Mouse (Mus musculus) adrenal gland, adult 18-20 months (tissue): ENCODE data around the gene Ptch2. TPM values are rescaled to one million over a fixed set of nuclear protein-coding genes. Genes with fewer than 3 reads are reported as not detected.

Experiments used
- DNase-seq, 2 experiments: peaks; one replicate each; pipeline ENCODE4 v3.0.0; 2021 to 2022; ENCODE audit warnings: low spot score in 2 of 2
- long read RNA-seq, 2 experiments: library from polyadenylated mRNA; stranded (forward); transcript quantifications; one replicate each; pipeline ENCODE4 v2.0.0; 2021
- total RNA-seq, 2 experiments: library from RNA; stranded (reverse); gene quantifications; 1 replicate in 1 of 2; 2 replicates in 1 of 2; pipeline ENCODE4 v1.2.3; 2021

Ptch2 gene
- 1 to 10 TPM; 2.2 to 2.6 TPM for total RNA-seq
- long read RNA-seq, experiment 1, full-length matches to known transcripts = 1 of 2 reads
- long read RNA-seq, experiment 1, partial matches to known transcripts = 0 of 2 reads
- long read RNA-seq, experiment 1, other reads (novel, unspliced or antisense) = 1 of 2 reads
- long read RNA-seq, experiment 2 = 0 reads

DNA sequence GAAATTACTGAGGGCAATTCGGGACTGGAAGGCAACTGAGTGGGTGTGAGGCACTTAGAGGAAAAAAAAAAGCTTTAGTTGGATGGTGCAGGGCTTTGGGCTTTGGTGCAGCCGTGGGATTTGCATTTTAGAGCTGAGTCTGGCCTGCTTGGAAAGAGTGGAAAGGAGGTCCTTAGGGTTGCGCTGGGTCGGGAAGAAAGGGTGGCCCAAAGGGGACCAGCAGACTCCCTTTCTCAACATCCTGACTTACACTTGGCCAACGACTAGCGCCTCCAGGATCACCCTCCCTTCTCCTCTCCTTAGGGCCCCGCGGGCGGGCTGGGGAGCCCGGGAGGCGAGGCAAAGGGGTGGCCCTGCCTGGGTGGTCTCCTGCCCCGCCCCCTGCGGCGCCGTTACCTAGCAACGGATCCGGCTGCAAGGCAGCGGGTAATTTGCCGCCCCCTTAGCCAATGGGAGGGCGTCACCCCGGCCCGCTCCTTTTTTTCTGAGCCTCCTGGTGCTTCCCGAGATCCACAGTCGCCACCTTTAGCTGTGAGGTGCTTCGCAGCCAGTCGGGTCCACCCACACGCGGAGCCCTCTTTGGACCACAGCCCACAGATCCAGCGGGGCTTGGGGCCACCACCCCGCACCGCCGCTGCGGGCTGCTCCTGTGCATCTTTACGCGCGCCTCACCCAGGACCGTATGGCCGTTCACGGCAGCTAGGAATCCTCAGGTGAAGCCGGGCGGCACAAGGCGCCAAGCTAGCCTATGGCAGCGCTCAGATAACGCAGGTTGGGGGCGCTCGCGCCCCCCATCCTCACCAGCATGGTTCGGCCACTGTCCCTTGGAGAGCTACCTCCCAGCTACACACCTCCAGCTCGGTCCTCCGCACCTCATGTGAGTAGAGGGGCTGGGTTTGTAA lies at the start of gene Ptch2:
Ptch2 (plus strand) TSS at position 525 of the 902 bp plus-strand sequence.
- DNase-seq = peak; percentile 55 to 57

DNA sequence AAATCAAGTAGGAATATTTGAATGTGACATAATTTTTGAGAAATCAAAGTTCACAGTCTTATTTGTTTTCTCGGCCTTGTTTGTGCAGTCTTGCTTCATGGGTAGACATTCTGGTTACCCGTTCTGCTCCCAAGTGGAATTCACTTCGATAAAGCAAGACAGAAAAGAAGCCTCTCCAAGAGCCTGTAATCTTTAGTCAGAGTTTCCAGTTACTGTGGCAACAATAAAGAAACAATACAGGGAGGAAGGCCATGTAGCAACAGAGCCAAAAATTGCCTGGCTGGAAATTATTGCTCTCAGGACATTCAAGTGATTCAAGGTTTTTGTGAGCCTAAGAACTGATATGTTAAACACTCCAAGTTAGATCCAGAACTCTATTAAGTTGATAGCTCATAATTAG lies 47.0 kb upstream of the Ptch2 start:
- DNase-seq = no peak

DNA sequence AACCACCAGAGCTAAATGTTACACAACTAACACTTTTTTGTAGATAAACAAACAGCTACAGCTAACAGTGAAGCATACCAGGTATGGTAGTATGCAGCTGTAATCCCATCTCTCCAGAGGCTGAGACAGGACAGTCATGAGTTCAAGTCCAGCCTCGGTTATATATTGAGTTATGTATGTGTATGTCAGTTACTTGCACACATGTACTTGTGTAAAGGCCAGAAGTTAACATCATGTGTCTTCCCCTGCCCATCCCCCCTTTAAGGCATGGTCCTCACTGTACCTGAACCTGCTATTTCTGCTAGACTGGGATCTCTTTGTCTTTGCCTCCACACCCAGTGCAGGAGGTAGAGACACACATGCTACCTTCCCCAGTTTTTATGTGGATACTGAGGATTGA lies 46.4 kb upstream of the Ptch2 start:
- no peak for DNase-seq

DNA sequence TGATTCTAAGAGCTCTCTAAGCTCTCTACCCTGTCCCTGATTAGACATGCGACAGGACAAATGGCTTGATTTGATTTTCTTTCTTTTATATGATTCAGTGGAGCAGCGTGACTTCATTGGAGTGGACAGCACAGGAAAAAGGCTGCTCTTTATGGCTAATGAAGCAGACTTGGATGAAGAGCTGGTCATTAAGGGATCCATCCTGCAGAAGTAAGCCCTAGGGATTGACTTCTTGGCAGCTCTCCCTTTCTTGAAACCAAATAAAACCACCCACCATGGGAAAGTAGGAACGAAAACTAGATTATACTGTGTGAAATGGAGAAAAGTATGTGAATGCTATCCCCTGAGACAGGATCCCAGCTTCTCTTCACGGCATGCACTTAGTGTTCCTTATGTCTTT lies 43.2 kb upstream of the Ptch2 start:
- DNase-seq = no peak

DNA sequence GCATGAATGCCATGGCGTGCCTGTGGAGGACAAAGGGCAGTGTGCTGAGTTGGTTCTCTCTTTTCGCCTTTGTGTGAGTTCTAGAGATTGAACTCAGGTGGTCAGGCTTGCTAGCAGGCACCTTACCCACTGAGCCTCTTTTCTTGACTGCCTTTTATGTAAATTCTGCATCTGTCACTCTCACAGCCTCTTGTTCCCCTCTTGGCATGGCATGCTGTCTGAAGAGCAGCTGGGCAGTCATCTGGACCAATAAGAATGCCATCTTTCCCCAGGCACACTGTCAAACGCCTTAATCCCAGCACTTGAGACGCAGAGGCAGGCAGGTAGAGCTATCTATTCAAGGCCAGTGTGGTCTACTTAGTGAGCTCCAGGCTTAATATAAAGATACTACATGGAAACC lies 41.9 kb upstream of the Ptch2 start:
- DNase-seq = no peak

DNA sequence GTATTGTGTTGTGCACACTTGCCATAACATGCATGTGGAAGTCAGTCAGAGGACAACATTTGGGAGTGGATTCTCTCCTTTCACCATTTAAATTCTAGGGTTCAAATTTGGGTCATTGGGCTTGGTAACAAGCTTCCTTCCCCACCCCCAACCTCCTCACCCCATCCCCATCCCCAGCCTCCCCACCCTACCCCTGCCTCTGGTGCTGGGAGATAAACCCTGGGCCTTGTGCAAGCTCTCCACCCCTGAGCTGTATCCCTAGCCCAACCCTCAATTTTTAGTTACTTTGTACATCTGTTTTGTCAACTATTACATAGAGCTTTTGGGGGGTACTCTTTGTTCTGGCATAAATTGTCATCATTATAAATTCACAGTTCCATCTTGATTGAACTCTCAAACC lies 39.8 kb upstream of the Ptch2 start:
- no peak for DNase-seq

DNA sequence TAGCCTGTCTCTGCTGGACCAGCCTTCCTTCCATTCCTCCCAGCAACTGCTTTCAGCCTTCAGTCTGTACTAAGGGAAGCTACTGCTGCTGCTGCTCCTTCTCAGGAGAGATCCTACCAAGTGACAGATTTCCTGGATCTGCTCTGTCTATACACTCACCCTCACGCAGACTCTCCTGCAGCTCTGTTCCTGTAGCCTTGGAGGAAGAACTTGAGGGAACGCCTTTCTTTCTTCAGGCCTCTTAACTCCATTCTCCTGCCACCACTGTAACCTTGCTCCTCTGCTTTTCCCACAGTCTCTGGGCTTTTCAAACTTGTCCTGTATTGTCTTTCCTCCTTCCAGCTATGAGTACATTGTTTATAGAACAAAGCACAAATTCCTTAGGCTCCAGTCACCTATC lies 39.4 kb upstream of the Ptch2 start:
- DNase-seq = no peak

DNA sequence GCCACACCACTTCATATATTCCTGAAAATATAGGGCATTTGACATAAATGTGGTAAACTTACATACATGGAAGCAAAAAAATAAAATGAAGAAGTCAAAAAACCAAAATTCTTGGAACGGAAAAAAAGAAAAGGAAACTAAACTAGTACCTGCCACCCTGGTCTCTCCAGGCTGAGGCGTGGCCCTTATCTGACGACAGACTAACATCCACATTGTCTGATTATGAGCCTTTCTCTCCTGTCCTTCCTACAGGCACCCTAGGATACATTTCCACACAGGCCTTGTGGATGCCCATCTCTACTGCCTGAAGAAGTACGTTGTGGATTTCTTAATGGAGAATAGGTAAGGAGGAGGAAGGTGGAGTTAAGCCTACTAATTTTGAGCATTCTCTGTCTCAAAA lies 37.4 kb upstream of the Ptch2 start:
- DNase-seq = no peak

DNA sequence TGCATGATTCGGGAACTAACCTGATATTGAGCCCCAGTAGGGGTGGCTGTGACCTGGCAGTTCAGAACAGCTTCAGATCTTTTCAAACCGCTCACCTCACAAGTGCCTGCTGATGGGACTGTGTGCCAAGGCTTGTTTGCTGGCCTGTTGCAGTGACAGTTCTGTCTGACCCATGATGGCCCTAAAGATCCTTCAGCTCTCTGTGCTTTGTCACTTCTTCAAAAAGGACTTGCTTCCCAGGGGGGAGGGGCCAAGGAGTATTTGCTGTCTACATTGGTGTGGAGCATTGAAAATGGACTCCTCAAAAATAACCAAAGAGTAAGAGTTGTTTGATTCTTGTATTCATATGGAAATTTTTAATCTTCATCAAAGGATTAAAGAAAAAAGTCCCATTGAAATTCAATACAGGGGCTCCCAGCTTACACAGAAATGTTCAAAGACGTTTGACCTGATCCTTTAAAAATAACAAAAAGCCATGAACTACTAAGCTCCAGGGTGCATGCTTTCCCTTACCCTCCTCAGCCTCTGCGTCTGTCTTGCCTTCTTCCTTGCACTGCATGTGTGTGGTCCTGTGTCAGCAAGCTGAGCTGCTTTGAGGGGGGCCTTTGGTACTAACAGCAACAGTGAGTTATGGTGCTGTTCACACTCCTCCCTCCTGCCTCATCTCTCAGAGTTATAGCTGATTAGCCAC lies 33.0 kb upstream of the Ptch2 start:
- no peak for DNase-seq

DNA sequence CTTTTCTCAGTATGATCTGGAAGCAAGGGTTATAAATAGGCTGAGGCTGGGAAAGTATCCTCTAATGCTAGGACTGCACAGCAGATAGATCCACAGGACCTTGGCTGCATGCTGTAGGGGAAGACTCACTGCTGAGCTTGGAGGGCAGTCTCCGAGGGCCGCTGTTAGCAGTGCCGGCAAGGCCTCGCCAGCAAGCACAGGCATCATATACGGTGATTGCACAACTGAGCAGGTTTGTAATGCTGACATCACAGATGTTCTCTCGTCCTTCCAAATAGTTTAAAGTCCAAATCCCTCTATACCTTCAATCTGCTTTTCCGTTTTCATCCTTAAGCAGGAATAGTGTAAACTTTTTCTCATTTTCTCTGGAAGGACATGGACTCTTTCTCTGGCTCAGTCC lies 27.8 kb upstream of the Ptch2 start:
- DNase-seq = no peak

DNA sequence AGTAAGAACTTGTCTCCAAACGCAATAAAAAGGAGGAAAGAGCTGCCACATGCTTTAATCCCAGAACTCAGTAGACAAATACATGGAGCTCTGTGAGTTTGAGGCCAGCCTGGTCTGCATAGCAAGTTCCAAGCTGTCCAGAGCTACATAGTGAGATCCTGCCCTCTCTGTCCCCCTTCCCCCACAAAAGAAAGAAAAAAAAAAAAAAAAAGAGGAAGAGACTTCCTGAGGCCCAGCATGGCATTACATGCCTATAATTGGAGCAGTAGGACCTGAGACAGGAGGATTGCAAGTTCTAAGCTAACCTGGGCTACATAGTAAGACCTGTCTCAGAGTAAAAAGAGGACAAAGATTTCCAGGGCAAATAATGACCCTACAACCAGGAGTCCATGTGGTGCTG lies 26.2 kb upstream of the Ptch2 start:
- no peak for DNase-seq

DNA sequence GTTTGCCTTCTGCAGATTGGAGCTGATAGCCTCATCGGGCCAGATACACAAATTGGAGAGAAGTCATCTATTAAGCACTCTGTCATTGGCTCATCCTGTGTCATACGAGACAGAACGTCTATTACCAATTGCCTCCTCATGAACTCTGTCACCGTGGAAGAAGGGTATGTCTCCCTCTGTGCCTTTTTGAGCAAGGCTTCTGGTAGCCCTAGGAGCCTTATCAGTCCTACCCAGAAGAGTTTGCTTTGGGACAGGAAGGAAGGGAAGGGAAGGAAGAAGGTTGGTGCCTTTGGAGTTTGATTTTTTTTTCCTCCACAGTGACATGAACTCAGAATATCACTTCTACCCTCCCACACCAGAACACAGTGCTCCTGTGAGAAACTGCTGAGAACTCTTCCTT lies 25.3 kb upstream of the Ptch2 start:
- DNase-seq = no peak

DNA sequence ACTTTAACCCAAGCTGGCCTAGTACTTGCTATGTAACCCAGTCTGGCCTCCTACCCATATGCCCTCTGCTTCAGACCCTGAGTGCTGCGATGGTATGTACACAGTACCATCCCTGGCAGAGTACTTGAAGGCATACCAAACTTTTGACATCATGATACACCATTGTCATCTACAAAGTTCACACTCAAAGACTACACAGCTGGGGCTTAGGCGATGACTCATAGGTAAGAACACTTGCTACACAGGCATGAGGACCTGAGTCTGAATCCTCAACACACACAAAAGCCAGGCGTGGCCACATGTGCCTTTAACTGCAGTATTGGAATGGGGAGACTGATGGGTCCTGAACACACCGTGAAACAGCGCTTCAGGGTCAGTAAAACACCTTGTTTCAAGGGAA lies 24.7 kb upstream of the Ptch2 start:
- no peak for DNase-seq

DNA sequence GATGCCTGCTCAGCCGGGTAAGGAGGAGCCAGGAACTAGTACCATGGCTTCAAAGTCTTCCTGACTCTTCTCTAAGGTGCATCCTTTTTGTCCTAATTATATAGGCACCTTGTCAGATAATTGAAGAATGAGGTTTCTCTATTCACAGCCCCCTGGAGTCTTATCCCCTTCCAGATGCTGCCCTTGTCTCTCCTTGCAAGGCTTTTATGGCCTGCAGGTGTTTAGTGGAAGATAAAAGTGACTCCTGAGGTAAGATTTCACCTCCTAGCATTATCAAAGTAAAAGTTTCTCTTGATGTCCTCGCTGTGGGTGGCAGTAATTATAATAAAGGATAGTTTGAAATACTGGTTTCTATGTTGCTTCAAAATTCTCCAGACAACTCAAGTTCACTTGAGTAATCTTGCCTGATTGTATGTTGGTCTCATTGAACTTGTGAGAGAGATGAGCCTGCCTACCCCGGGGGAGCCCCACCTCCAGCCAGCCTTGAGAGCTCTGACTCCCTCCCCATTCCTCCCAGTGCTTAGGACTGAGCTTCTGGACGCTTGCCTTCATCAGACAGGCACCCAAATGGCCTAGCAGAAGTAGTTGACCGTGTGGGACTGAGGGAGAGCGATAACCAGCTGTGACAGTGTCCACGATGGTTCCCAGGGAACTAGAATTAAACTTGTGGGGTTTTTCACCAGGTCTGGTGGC lies 7.8 kb upstream of the Ptch2 start:
- DNase-seq = no peak

DNA sequence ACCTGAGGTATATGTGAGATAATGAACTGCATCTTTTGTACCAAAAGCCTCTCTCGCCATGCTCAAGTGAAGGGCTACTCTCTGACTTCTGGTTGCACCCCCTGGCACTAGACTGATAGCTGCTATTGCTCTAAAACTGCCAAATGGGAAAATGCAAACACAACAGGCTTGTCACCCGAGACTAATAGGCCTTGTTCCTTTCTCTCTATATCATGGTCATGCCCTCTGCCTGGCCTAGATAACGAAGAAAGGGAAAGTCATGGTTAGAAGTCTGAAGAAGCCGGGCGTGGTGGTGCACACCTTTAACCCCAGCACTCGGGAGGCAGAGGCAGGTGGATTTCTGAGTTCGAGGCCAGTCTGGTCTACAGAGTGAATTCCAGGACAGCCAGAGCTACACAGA lies 5.3 kb upstream of the Ptch2 start:
- DNase-seq = no peak

DNA sequence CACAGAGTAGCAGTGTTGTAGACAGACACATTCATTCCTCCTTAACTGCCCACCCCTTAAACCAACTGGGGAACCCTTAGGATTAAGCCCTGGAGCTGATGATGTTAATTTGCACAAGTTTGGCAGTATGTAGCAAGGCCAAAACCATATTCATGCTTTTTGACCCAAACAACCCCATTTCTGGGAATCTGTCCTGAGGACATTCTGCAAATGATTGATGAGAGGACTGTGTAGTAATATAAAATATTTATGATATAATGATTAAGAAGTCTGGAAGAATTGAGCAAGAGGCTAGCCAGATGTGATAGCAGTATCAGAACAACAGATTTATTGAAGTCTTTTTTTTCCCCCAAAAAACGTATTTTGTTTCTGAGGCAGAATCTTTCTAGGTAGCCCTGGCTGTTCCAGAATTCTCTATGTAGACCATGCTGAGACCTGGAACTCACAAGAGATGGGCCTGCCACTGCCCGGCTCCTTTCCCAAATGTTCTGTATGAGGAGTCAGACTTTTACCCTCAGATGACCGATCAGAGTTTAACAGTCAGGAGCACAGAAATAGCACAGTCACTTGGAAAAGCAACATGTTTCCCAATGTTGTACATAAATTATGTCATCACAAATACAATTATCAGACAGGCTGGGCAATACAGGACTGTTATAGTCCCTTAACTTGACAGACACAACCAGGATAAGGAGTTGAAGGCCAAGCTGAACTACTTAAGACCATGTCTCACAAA lies 1.1 kb upstream of the Ptch2 start:
- DNase-seq = no peak

DNA sequence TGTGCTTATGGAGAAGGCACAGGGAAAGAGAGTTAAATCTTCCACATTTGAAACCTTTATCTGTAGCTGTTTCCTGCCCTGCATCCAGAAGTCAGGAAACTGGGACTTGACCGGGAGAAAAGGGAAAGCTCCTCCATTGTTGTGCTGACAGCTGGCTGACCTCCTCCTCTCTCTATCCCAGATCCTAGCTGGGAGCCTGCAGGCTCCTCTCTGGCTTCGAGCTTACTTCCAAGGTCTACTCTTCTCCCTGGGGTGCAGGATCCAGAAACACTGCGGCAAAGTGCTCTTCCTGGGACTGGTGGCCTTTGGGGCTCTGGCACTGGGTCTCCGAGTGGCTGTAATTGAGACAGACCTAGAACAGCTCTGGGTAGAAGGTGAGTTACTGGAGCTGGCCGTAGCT lies 791 bp downstream of the Ptch2 start:
- peak in 1 of 2 experiments; percentile 15 for DNase-seq

DNA sequence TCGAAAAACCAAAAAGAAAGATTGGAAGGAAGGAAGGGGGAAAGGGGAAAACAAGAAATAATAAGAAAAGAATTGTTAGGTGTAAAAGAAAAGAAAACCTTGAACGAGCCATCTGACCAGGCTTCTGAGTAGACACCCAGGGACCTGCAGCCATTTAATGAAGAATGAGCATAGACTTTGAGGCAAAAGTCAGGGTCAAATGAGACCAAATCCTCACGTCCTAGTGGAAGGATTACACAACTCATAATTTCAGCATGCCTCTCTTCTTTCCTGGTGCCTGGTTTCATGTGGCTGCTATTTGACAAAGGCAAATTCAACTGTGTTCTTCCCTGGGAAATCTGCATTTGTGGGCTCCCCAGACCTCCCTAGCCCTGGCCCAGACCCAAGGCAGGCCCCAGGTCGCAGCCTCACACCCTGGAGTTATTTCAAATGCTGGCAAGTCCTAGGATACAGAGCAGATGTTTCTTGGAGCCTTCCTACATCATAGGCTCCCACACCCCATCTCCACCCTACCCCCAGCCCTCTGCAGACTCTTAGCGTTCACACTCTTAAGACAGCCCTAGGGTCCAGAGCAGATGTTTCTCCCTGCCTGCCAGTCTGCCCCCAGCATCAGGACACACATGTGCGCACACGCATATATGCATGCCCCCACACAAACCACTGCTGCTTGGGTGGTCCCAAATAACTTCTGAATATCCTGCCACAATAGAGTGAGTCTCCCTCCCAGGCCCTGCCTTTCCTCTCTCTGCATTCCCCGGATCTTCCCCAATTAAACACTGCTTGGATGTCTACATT lies 2.3 kb downstream of the Ptch2 start:
- no peak for DNase-seq

DNA sequence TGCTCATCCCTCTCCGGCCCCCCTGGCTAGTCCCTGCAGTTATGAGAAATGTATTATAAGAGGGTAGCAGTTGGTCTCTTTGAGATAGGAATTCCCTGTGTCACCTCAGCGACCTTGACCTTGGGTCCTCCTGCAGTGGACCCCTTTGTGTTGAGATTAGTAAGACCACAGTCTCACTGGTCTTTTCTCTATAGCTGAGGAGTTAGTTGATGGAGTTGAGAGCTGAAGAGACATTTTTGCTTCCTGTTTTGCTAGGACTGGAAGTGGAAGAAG lies 2.8 kb downstream of the Ptch2 start:
- DNase-seq = no peak

DNA sequence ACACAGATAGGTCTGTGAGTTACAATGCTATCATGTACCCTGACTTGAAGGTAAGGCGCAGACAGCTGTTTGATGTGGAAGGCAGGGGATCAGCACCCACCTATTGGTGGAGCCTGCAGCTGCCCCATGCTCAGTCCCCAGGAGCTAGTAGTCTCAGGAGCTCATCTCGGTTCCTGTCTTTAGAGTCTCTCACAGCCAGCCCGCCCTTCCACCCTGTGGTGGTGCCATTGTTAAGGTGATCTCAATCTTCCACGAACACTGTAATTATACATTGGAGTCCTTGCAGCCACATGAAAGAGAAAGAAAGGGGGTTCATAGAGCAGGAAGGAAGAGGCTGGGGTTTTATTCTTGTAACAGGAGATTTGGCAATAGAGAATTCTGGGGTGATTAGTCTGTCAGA lies 4.2 kb downstream of the Ptch2 start:
- DNase-seq = no peak
